Mouse (Mus musculus) intestine, postnatal 0 days (tissue): ENCODE measurements around the gene Mis12. TPM values are rescaled to one million over a fixed set of nuclear protein-coding genes. Genes with fewer than 3 reads are reported as not detected.
A peak's percentile ranks its signal among the peaks of the same experiment; 100 is the strongest.

Source experiments
- ATAC-seq: fragments of 200-750 bp; cut with Nextera tagmentation; 2 replicates; pipeline ENCODE4 v1.8.0; 2017; ENCODE audit warnings: mild to moderate bottlenecking, moderate TSS enrichment, moderate library complexity
- H3K27ac ChIP-seq: fragments of 300-500 bp; sonication (generic); 2 replicates; pipeline ENCODE4 v1.5.1; 2014; ENCODE audit warnings: mild to moderate bottlenecking, low read depth, low read length, moderate library complexity
- H3K27me3 ChIP-seq: fragments of 300-500 bp; sonication (generic); replicated peaks from 2 replicates; pipeline ENCODE4 v1.6.1; 2014; ENCODE audit warnings: low read length, mixed read lengths; ENCODE audit not compliant: control insufficient read depth, insufficient read depth
- H3K36me3 ChIP-seq: fragments of 300-500 bp; sonication (generic); 2 replicates; pipeline ENCODE4 v1.6.1; 2014; ENCODE audit warnings: mild to moderate bottlenecking, moderate library complexity; ENCODE audit not compliant: control insufficient read depth, insufficient read depth
- H3K4me1 ChIP-seq: fragments of 300-500 bp; sonication (generic); replicated peaks from 2 replicates; pipeline ENCODE4 v1.6.1; 2014; ENCODE audit warnings: antibody characterized with exemption, low read length, mixed read lengths; ENCODE audit not compliant: control insufficient read depth, insufficient read depth
- H3K4me2 ChIP-seq: fragments of 300-500 bp; sonication (generic); replicated peaks from 2 replicates; pipeline ENCODE4 v1.6.1; 2014; ENCODE audit warnings: low read depth, mild to moderate bottlenecking, moderate library complexity
- H3K4me3 ChIP-seq: fragments of 300-500 bp; sonication (generic); 2 replicates; pipeline ENCODE4 v1.5.1; 2014; ENCODE audit warnings: low read depth, low read length
- H3K9ac ChIP-seq: fragments of 300-500 bp; sonication (generic); 2 replicates; pipeline ENCODE4 v1.6.1; 2014; ENCODE audit warnings: mild to moderate bottlenecking, low read depth, low read length
- H3K9me3 ChIP-seq: fragments of 300-500 bp; sonication (generic); 2 replicates; pipeline ENCODE4 v1.6.1; 2016; ENCODE audit warnings: mixed run types; ENCODE audit not compliant: control insufficient read depth
- CTCF ChIP-seq: sonication (generic); IDR thresholded peaks from 2 replicates; pipeline ENCODE4 v1.5.1; 2016; ENCODE audit warnings: low read depth, mild to moderate bottlenecking, control low read depth, antibody characterized with exemption, moderate library complexity
- WGBS: fragments of 180-500 bp; shearing (Covaris S2); extraction: QIAGEN DNeasy Blood & Tissue Kit; methylation state at CpG from one replicate; pipeline ENCODE4 v1.1.7; 2014; 5-methylcytosine and 5-hydroxymethylcytosine counted together
- polyA plus RNA-seq: library from polyadenylated mRNA; unstranded; fragments of >200 nt; fragmentation: Nextera tagmentation; extraction: Ambion mirVana; gene quantifications from 2 replicates; pipeline ENCODE4 v1.2.1, GENCODE M21; 2015

Gene Mis12
- polyA plus RNA-seq, 1 experiment from 2014 or later: 10.3 TPM

GRCm38 (mm10) chr11:71001167-71001566 lies 18.2 kb upstream of the Mis12 start:
- Histone ChIP-seq H3K27ac (no peak overlapping the region), H3K9ac (no peak overlapping the region), H3K27me3 (no peaks in the 10 kb centered on the region), H3K4me1 (peaks cover 6% of the 10 kb centered on the region), H3K4me2 (no peak overlapping the region), H3K4me3 (no peak overlapping the region), H3K36me3 (peaks cover 23% of the 10 kb centered on the region; the same call in 1 of the 2 replicates), H3K9me3 (no peaks in the 10 kb centered on the region)
- ATAC-seq: no peak
- TF ChIP-seq CTCF: no peak
- WGBS: 86% methylated on average over 4 of the region's 4 CpGs

- H3K4me2 ChIP-seq: peak overlapping the region; percentile 84
- peak overlapping the region; percentile 89 for H3K4me3 ChIP-seq
- peaks cover 13% of the 10 kb centered on the region; the same call in 1 of the 2 replicates for H3K36me3 ChIP-seq
- peaks cover 6% of the 10 kb centered on the region for H3K4me1 ChIP-seq
- peak; percentile 65 for ATAC-seq
- H3K27me3 ChIP-seq: no peaks in the 10 kb centered on the region
- H3K27ac ChIP-seq: peak overlapping the region; percentile 50
- no peaks in the 10 kb centered on the region for H3K9me3 ChIP-seq
- WGBS: under 1% methylated on average over 49 of the region's 49 CpGs
- TF ChIP-seq CTCF: no peak
- H3K9ac ChIP-seq: peak overlapping the region; percentile 62
These were observed 15.6 kb upstream of the Mis12 start for GRCm38 (mm10) chr11:71003611-71004315.

- peak; percentile 60 for TF ChIP-seq CTCF
- H3K9ac ChIP-seq: peak within 1 kb of the TSS; percentile 62
- peak within 1 kb of the TSS; percentile 84 for H3K4me2 ChIP-seq
- under 1% methylated on average over 35 of the region's 35 CpGs for WGBS
- H3K4me1 ChIP-seq: peaks cover 6% of the 10 kb centered on the region
- peak; percentile 97 for ATAC-seq
- no peaks in the 10 kb centered on the region for H3K9me3 ChIP-seq
- H3K36me3 ChIP-seq: peaks cover 14% of the 10 kb centered on the region
- H3K27me3 ChIP-seq: no peaks in the 10 kb centered on the region
- H3K4me3 ChIP-seq: peak within 1 kb of the TSS; percentile 89
- H3K27ac ChIP-seq: peak within 1 kb of the TSS; percentile 50
These were observed 15.1 kb upstream of the Mis12 start, which contains the start of gene Dhx33 for GRCm38 (mm10) chr11:71004316-71004773. TSS of gene Dhx33 (minus strand) at chr11:71004437.

GRCm38 (mm10) chr11:71005046-71005445 lies 14.4 kb upstream of the Mis12 start:
- Histone ChIP-seq H3K9me3 (no peaks in the 10 kb centered on the region), H3K9ac (no peak overlapping the region), H3K4me1 (peaks cover 6% of the 10 kb centered on the region), H3K27me3 (no peaks in the 10 kb centered on the region), H3K4me3 (peak overlapping the region; percentile 89; the same call in 1 of the 2 replicates), H3K4me2 (peak overlapping the region; percentile 84), H3K36me3 (peaks cover 14% of the 10 kb centered on the region), H3K27ac (no peak overlapping the region)
- no peak for TF ChIP-seq CTCF
- 40% methylated on average over 5 of the region's 5 CpGs for WGBS
- no peak for ATAC-seq

GRCm38 (mm10) chr11:71007026-71007425 lies 12.4 kb upstream of the Mis12 start:
- ATAC-seq: no peak
- WGBS: 93% methylated on average over 6 of the region's 6 CpGs
- no peak for TF ChIP-seq CTCF

GRCm38 (mm10) chr11:71007831-71008230 lies 11.6 kb upstream of the Mis12 start:
- Histone ChIP-seq H3K9ac (no peak overlapping the region), H3K4me1 (peaks cover 5% of the 10 kb centered on the region), H3K4me2 (no peak overlapping the region), H3K9me3 (no peaks in the 10 kb centered on the region), H3K27me3 (no peaks in the 10 kb centered on the region), H3K27ac (no peak overlapping the region), H3K36me3 (peaks cover 37% of the 10 kb centered on the region), H3K4me3 (no peak overlapping the region)
- WGBS: 78% methylated on average over 7 of the region's 7 CpGs
- TF ChIP-seq CTCF: no peak
- no peak for ATAC-seq

More at GRCm38 (mm10) chr11:71007026-71007425, 12.4 kb upstream of the Mis12 start:
- Histone ChIP-seq H3K9ac (no peak overlapping the region), H3K4me3 (no peak overlapping the region), H3K27ac (no peak overlapping the region), H3K36me3 (peaks cover 30% of the 10 kb centered on the region), H3K4me2 (no peak overlapping the region), H3K27me3 (no peaks in the 10 kb centered on the region), H3K4me1 (peaks cover 6% of the 10 kb centered on the region), H3K9me3 (no peaks in the 10 kb centered on the region)
